Mouse (Mus musculus) bone marrow, adult 2 months (tissue): ENCODE results near the gene Mzf1. TPM values are rescaled to one million over a fixed set of nuclear protein-coding genes. Genes with fewer than 3 reads are reported as not detected.

Source experiments
- H3K27ac ChIP-seq: fragments of 200-500 bp; 2 replicates; pipeline ENCODE4 v1.5.1; 2012; ENCODE audit warnings: low read depth, mild to moderate bottlenecking, control low read depth, inconsistent platforms, low read length; ENCODE audit not compliant: control insufficient read depth, poor library complexity, insufficient read depth
- H3K4me1 ChIP-seq: fragments of 200-500 bp; 2 replicates; pipeline ENCODE4 v1.6.1; 2011; ENCODE audit warnings: low read length; ENCODE audit not compliant: control insufficient read depth, insufficient read depth
- H3K4me3 ChIP-seq: fragments of 200-500 bp; replicated peaks from 2 replicates; pipeline ENCODE3; 2011; ENCODE audit warnings: mild to moderate bottlenecking, low read depth, low read length, control low read depth; ENCODE audit not compliant: control insufficient read depth
- CTCF ChIP-seq: fragments of 200-500 bp; IDR thresholded peaks from 2 replicates; pipeline ENCODE4 v1.5.1; 2011; ENCODE audit warnings: low read length, control low read depth; ENCODE audit not compliant: control insufficient read depth, insufficient read depth
- POLR2A ChIP-seq: fragments of 200-500 bp; IDR thresholded peaks from 2 replicates; pipeline ENCODE4 v1.6.1; 2011; ENCODE audit warnings: low read depth, mild to moderate bottlenecking, control low read depth, low read length, borderline replicate concordance; ENCODE audit not compliant: control insufficient read depth
- WGBS: fragments of 180-500 bp; shearing (Covaris S2); methylation state at CpG from one replicate; pipeline ENCODE4 v1.1.7; 2018; 5-methylcytosine and 5-hydroxymethylcytosine counted together
- polyA plus RNA-seq: library from polyadenylated mRNA; stranded (reverse); fragments of >200 nt; gene quantifications from 2 replicates; pipeline ENCODE4 v1.2.4, GENCODE M21; 2011; ENCODE audit warnings: low replicate concordance; ENCODE audit not compliant: missing spikeins, insufficient read depth, insufficient read length

The Mzf1 gene
- polyA plus RNA-seq, 1 experiment: 4.1 TPM

DNA sequence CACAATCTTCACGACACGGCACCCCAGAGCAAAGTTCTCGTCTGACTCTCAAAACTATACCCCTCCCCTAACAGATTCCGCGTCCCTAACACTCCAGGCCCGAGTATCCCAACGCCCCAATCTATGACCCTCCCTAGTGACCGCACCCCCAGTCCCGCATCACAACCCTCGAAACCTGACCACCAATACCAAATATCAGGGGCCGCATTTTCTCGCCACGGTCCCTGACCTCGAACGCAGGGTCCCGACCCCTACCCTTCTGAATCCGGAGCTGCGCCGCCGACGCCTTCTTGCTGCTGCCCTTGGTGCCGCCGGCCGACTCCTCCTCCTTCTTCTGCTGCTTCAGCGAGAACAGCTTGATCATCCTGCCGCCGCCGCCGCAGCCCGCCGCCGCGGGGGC lies 17.2 kb downstream of the Mzf1 start:
- TF ChIP-seq POLR2A (no peak), CTCF (no peak)
- H3K4me3 ChIP-seq: peak overlapping the region; percentile 79
- peak overlapping the region; percentile 100 for H3K27ac ChIP-seq
- peaks cover 7% of the 10 kb centered on the region; the same call in 1 of the 2 replicates for H3K4me1 ChIP-seq
- under 1% methylated on average over 32 of the region's 33 CpGs for WGBS

DNA sequence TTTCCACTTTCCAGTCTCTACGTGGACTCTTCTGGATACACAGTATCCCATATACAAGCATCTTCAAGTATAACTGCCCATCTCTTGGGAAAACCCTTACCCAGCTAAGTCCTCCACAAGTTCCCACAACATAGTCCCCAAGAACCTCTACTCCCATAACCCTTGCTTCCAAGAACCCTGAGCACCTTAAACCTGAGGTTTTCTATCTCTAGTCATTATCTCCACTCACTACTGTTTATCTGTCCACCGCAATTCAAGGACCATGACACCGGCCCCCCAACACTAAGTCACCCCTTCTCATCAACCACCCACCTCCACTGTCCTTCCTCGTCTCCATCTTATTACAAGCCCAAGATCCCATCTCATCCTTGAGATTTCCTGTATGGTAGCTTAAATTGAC lies 17.8 kb downstream of the Mzf1 start:
- H3K4me1 ChIP-seq: peaks cover 7% of the 10 kb centered on the region; the same call in 1 of the 2 replicates
- no peak overlapping the region for H3K27ac ChIP-seq
- H3K4me3 ChIP-seq: peak overlapping the region; percentile 79
- TF ChIP-seq POLR2A: no peak
- no peak for TF ChIP-seq CTCF
- WGBS: 36% methylated on average over 4 of the region's 4 CpGs

GRCm38 (mm10) chr7:13035211-13035855 lies 19.2 kb downstream of the Mzf1 start:
- TF ChIP-seq POLR2A: no peak
- no peak for TF ChIP-seq CTCF
- Histone ChIP-seq H3K4me1 (peaks cover 7% of the 10 kb centered on the region; the same call in 1 of the 2 replicates), H3K27ac (no peak overlapping the region), H3K4me3 (no peak overlapping the region)
- WGBS: 77% methylated on average over 17 of the region's 17 CpGs

DNA sequence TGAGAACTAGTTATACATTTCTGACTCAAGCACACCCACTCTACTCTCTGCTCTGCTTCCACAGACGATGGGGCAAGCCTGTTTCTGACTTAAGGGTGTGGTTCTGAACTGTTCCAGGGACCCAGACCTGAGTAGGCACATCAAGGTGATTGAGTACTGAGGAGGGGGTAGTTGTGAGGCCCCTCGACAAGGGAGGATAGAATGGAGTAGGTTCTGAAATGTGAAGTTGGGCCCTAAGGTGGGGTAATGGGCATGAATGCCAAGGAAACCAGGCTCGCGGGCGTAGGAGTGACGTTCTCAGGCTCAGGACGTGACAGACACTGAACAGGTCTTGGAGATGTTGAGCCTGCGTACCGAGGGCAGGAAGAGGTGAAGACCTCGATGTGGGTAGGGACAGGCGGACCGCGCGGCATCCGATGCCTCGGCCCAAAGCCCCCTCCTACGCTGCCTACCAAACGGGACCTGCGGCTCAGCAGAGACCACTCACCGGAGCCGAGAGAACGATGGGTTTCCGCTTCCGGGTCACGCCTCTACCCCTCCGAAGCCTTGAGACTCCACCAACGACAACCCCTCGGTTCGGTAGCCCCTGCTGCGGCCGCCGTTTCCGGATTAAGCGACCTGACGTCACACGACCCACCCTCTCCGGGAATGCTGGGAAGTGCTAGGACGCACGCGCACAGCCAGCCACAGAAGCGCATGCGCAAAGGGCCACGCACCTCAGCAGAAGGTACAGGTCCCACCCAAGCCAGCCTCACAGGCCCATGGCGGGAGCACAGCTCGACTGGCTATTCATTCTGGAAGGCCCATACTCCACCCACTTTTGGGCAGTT lies 20.2 kb downstream of the Mzf1 start, which contains the start of gene Chmp2a:
Chmp2a (minus strand) TSS at position 660 of the 830 bp plus-strand sequence.
- peak; percentile 89 for TF ChIP-seq POLR2A
- TF ChIP-seq CTCF: no peak
- under 1% methylated on average over 45 of the region's 45 CpGs for WGBS
- H3K4me1 ChIP-seq: peaks cover 7% of the 10 kb centered on the region; the same call in 1 of the 2 replicates
- peak within 1 kb of the TSS; percentile 90 for H3K27ac ChIP-seq
- H3K4me3 ChIP-seq: peak within 1 kb of the TSS; percentile 90

- H3K4me1 ChIP-seq: peaks cover 3% of the 10 kb centered on the region; the same call in 1 of the 2 replicates
- peak overlapping the region; percentile 90 for H3K27ac ChIP-seq
- peak overlapping the region; percentile 90 for H3K4me3 ChIP-seq
- WGBS: 40% methylated on average over 13 of the region's 13 CpGs
- no peak for TF ChIP-seq CTCF
- TF ChIP-seq POLR2A: no peak
These were observed 21.0 kb downstream of the Mzf1 start for GRCm38 (mm10) chr7:13033451-13034147.

DNA sequence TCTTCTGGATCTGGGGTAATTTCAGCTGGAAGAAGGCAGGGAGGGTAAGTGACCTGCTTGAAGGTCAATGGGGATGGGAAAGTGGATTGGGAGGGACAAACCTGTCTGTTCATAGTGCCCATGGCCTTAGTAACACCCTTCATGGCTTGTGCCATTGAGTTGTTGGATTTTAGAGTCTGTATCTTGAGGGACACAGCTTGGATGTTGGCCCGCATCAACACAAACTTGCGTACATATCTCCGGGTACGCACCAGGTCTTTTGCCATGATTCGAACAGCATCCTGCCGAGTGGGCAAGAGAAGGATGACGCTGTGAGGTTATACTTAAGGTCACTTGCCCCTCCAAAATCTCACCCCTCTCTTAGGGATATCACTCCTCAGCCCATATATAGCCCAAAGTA lies 22.0 kb downstream of the Mzf1 start:
- no peak overlapping the region for H3K27ac ChIP-seq
- no peak overlapping the region for H3K4me3 ChIP-seq
- TF ChIP-seq CTCF (no peak), POLR2A (no peak)
- peaks cover 3% of the 10 kb centered on the region; the same call in 1 of the 2 replicates for H3K4me1 ChIP-seq
- 89% methylated on average over 7 of the region's 7 CpGs for WGBS

DNA sequence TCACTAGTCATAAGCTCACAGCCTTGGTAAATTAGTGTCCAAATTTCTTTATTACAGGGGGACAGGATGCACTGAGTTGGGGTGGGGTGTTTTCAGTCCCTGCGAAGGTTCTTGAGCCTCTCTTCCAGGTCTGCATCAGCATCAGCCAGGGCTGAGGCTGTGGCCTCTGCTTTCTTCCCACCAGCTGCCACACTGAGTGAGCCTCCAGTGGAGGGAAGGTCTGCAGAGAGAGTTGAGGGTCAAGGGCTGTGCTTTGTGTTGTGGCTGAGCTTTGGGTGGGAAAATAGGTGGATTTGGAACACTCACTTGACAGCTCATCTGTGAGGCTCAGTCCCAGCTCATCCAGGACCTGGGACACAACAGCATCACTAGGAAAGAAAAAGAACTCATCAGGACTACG lies 22.6 kb downstream of the Mzf1 start:
- peaks cover 3% of the 10 kb centered on the region; the same call in 1 of the 2 replicates for H3K4me1 ChIP-seq
- no peak overlapping the region for H3K27ac ChIP-seq
- TF ChIP-seq POLR2A (no peak), CTCF (no peak)
- no peak overlapping the region for H3K4me3 ChIP-seq
- 83% methylated on average over 2 of the region's 2 CpGs for WGBS
